Mouse (Mus musculus) R1 (cell line): ENCODE results near the gene Wrnip1.

ENCODE experiments used
- DNase-seq: peaks from one replicate; pipeline ENCODE4 v3.0.0-alpha.2; 2018; ENCODE audit warnings: low read depth, low spot score

Gene Wrnip1

GRCm38 (mm10) chr13:32807624-32808023, 5.8 kb downstream of the Wrnip1 start:
- no peak for DNase-seq

GRCm38 (mm10) chr13:32819241-32819640, 17.4 kb downstream of the Wrnip1 start:
- DNase-seq: no peak

GRCm38 (mm10) chr13:32819926-32820325, 18.1 kb downstream of the Wrnip1 start:
- DNase-seq: no peak

GRCm38 (mm10) chr13:32821671-32822070, 19.8 kb downstream of the Wrnip1 start:
- no peak for DNase-seq

- DNase-seq: peak; percentile 69
Observed at GRCm38 (mm10) chr13:32823126-32823525, 21.3 kb downstream of the Wrnip1 start.

GRCm38 (mm10) chr13:32824377-32825330, 22.8 kb downstream of the Wrnip1 start:
- no peak for DNase-seq

- DNase-seq: no peak
Observed at GRCm38 (mm10) chr13:32825546-32825945, 23.7 kb downstream of the Wrnip1 start.

GRCm38 (mm10) chr13:32827111-32827822, 25.4 kb downstream of the Wrnip1 start:
- no peak for DNase-seq

GRCm38 (mm10) chr13:32827951-32828350, 26.1 kb downstream of the Wrnip1 start:
- peak; percentile 65 for DNase-seq

GRCm38 (mm10) chr13:32828886-32829285, 27.0 kb downstream of the Wrnip1 start:
- no peak for DNase-seq

- DNase-seq: no peak
Observed at GRCm38 (mm10) chr13:32831505-32832273, 29.9 kb downstream of the Wrnip1 start.

- DNase-seq: no peak
Observed at GRCm38 (mm10) chr13:32832776-32833175, 30.9 kb downstream of the Wrnip1 start.

- DNase-seq: no peak
Observed at GRCm38 (mm10) chr13:32833237-32833636, 31.4 kb downstream of the Wrnip1 start.

- no peak for DNase-seq
Observed at GRCm38 (mm10) chr13:32834513-32834912, 32.7 kb downstream of the Wrnip1 start.

- DNase-seq: no peak
Observed at GRCm38 (mm10) chr13:32839314-32839713, 37.5 kb downstream of the Wrnip1 start.

- DNase-seq: no peak
Observed at GRCm38 (mm10) chr13:32841349-32841748, 39.5 kb downstream of the Wrnip1 start.

- no peak for DNase-seq
Observed at GRCm38 (mm10) chr13:32846221-32846620, 44.4 kb downstream of the Wrnip1 start.

- no peak for DNase-seq
Observed at GRCm38 (mm10) chr13:32849092-32849491, 47.3 kb downstream of the Wrnip1 start.

- no peak for DNase-seq
Observed at GRCm38 (mm10) chr13:32849531-32850123, 47.8 kb downstream of the Wrnip1 start.

GRCm38 (mm10) chr13:32850156-32850555, 48.3 kb downstream of the Wrnip1 start:
- DNase-seq: no peak

GRCm38 (mm10) chr13:32850668-32851404, 49.0 kb downstream of the Wrnip1 start, which contains the start of gene Serpinb1a:
TSS of gene Serpinb1a (minus strand) at chr13:32851185.
- peak; percentile 28 for DNase-seq
